Mouse (Mus musculus): ENCODE data around the gene Vmn1r74. TPM values are rescaled to one million over a fixed set of nuclear protein-coding genes. Genes with fewer than 3 reads are reported as not detected.
"Not testable (repeated sequence)": the region's sequence is repeated elsewhere in the genome, so short reads cannot be mapped to it uniquely, and the experiment has no call there.

Gene Vmn1r74
- polyA plus RNA-seq (2012; rRNA removed): not detected in 2 replicates

GRCm38 (mm10) chr7:11833680-11834079 lies at the start of gene Vmn1r74:
TSS of gene Vmn1r74 (plus strand) at chr7:11833980.
- TF ChIP-seq POLR2A (IDR thresholded peaks at IDR 0.05; ENCODE audit: borderline replicate concordance, extremely low read depth, insufficient read depth, insufficient read length, poor library complexity, severe bottlenecking) (no peak), CTCF (IDR thresholded peaks at IDR 0.05; ENCODE audit: borderline replicate concordance, extremely low read depth, insufficient read depth, insufficient read length) (no peak)
- no peak for DNase-seq (ENCODE audit: low read depth)

GRCm38 (mm10) chr7:11813751-11814150 lies 20.0 kb upstream of the Vmn1r74 start:
- DNase-seq (ENCODE audit: low read depth): no peak
- no peak for TF ChIP-seq CTCF (IDR thresholded peaks at IDR 0.05; ENCODE audit: borderline replicate concordance, extremely low read depth, insufficient read depth, insufficient read length)
- no peak for TF ChIP-seq POLR2A (IDR thresholded peaks at IDR 0.05; ENCODE audit: borderline replicate concordance, extremely low read depth, insufficient read depth, insufficient read length, poor library complexity, severe bottlenecking)

GRCm38 (mm10) chr7:11822166-11822565 lies 11.6 kb upstream of the Vmn1r74 start:
- no peak for DNase-seq (ENCODE audit: low read depth)
- no peak for TF ChIP-seq POLR2A (IDR thresholded peaks at IDR 0.05; ENCODE audit: borderline replicate concordance, extremely low read depth, insufficient read depth, insufficient read length, poor library complexity, severe bottlenecking)
- no peak for TF ChIP-seq CTCF (IDR thresholded peaks at IDR 0.05; ENCODE audit: borderline replicate concordance, extremely low read depth, insufficient read depth, insufficient read length)

- not testable (repeated sequence) for DNase-seq (ENCODE audit: low read depth)
Measured at GRCm38 (mm10) chr7:11823246-11823645, 10.5 kb upstream of the Vmn1r74 start.

- no peak for DNase-seq (ENCODE audit: low read depth)
- TF ChIP-seq POLR2A (IDR thresholded peaks at IDR 0.05; ENCODE audit: borderline replicate concordance, extremely low read depth, insufficient read depth, insufficient read length, poor library complexity, severe bottlenecking) (no peak), CTCF (IDR thresholded peaks at IDR 0.05; ENCODE audit: borderline replicate concordance, extremely low read depth, insufficient read depth, insufficient read length) (no peak)
Measured at GRCm38 (mm10) chr7:11874330-11874729, 40.5 kb downstream of the Vmn1r74 start, which contains the start of gene Vmn1r75. TSS of gene Vmn1r75 (plus strand) at chr7:11874630.

Other genes starting within 250 kb of the Vmn1r74 start
- not detected in 2 replicates for gene Zscan4-ps3, start 224.7 kb upstream of the Vmn1r74 start, polyA plus RNA-seq (2012; rRNA removed)
- gene Vmn1r72, start 153.8 kb upstream of the Vmn1r74 start, polyA plus RNA-seq (2012; rRNA removed): not detected in 2 replicates
- gene Vmn1r73, start 103.7 kb upstream of the Vmn1r74 start, polyA plus RNA-seq (2012; rRNA removed): not detected in 2 replicates
- not detected in 2 replicates for gene Vmn1r75, start 40.6 kb downstream of the Vmn1r74 start, polyA plus RNA-seq (2012; rRNA removed)
- gene Vmn1r76, start 104.2 kb downstream of the Vmn1r74 start, polyA plus RNA-seq (2012; rRNA removed): not detected in 2 replicates
- gene Vmn1r77, start 202.8 kb downstream of the Vmn1r74 start, polyA plus RNA-seq (2012; rRNA removed): not detected in 2 replicates